17 mouse cellular contexts compared by ENCODE assay signal in the genomic region with DNA sequence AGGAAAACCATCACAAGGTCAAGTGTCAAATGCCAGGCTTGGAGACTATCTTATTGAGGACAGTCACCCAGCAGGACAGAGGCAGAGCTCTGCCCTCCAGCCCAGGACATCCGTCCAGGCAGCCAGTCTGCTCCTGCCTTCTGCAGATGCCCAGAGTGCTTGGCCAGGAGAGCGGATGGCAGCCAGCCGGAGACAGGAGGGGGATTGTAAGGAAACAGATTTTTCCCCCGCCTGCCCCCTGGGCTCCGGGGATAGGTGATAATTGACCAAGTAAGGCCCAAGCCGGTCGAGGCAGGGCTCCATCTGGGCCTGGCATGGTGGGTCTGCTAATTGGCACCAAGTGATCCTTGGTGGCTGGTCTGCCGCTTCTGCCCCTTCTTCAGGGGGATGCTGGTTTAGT.
A peak's percentile ranks its signal among the peaks of the same experiment; 100 is the strongest.
DNase-seq lines count a peak whose midpoint lies in the region; ATAC-seq lines count a peak whose summit lies in the region.
"Had no signal": no experiment of that assay in that cellular context is flagged by ENCODE, and none has a peak within 500 bp of the region (broad histone marks: within the 10 kb centered on the region; RNA-seq: fewer than 3 reads in every experiment).

No protein-coding gene starts in this region.

- H3K27ac ChIP-seq in forebrain, embryonic 15.5 days (replicated peaks): 0 out of 2 replicates have a peak overlapping the region, but pooled peaks have one; percentile 43
- H3K27ac ChIP-seq: gastrocnemius, adult 2 months; heart, embryonic 10.5 days; left cerebral cortex, adult 2 months; limb, embryonic 15.5 days had no signal

- peak; percentile 42 to 59 for DNase-seq in layer of hippocampus, postnatal 14 days (ENCODE audit: low spot score in 2 of 2)
- no peak for DNase-seq in layer of hippocampus, adult 9-10 months (ENCODE audit: low spot score)
- peak; percentile 87 for DNase-seq in cerebellum, adult 11-12 months
- peak; percentile 88 for DNase-seq in cerebellum, adult 9-11 months
- DNase-seq in urinary bladder, postnatal 25 days (ENCODE audit: low spot score): no peak
- DNase-seq in urinary bladder, adult 18-20 months (ENCODE audit: low spot score in 2 of 2): no peak
- DNase-seq: gastrocnemius, adult 2 months; heart, postnatal 36 days; kidney, adult 2 months; kidney, postnatal 36 days; lung, adult 2 months had no signal

- ATAC-seq in forebrain, embryonic 15.5 days (replicated peaks): peak; percentile 37
- no peak for ATAC-seq in activated CD4-positive, CD25-positive, alpha-beta regulatory T cell, adult 4 months

- H3K4me2 ChIP-seq in forebrain, embryonic 15.5 days (replicated peaks): no peak overlapping the region
- H3K4me2 ChIP-seq: limb, embryonic 15.5 days had no signal

- no peak overlapping the region for H3K9ac ChIP-seq in forebrain, embryonic 15.5 days (replicated peaks)
- H3K9ac ChIP-seq: limb, embryonic 15.5 days had no signal

- H3K9me3 ChIP-seq in forebrain, embryonic 15.5 days: no peaks in the 10 kb centered on the region
- H3K9me3 ChIP-seq: heart, embryonic 10.5 days; limb, embryonic 15.5 days had no signal

- H3K27me3 ChIP-seq in forebrain, embryonic 15.5 days: no peaks in the 10 kb centered on the region
- H3K27me3 ChIP-seq: limb, embryonic 15.5 days had no signal

- H3K4me1 ChIP-seq in forebrain, embryonic 15.5 days: peaks cover 48% of the 10 kb centered on the region

- no peak overlapping the region for H3K4me3 ChIP-seq in forebrain, embryonic 15.5 days
- H3K4me3 ChIP-seq: erythroblast, embryonic 14.5 days; gastrocnemius, adult 2 months; heart, embryonic 10.5 days; left cerebral cortex, adult 2 months; limb, embryonic 15.5 days had no signal

- H3K36me3 ChIP-seq in forebrain, embryonic 15.5 days: no peaks in the 10 kb centered on the region
- H3K36me3 ChIP-seq: heart, embryonic 10.5 days; limb, embryonic 15.5 days had no signal

- 38% methylated on average over 8 of the region's 8 CpGs for WGBS in forebrain, embryonic 15.5 days

Comparison
In these comparisons a context has a peak if more than half of its experiments do, and no peak if none do; other contexts are left out.
1. DNase-seq: peak in layer of hippocampus, postnatal 14 days (2 of 2), cerebellum, adult 11-12 months (single experiment) and cerebellum, adult 9-11 months (single experiment); none in layer of hippocampus, adult 9-10 months (single experiment), urinary bladder, postnatal 25 days (single experiment) and urinary bladder, adult 18-20 months (0 of 2).